Mouse (Mus musculus) embryonic facial prominence, embryonic 13.5 days (tissue): ENCODE measurements at regions not wholly inside any gene's neighbourhood (a gene's known extent, or its start where the extent isn't known, plus 50 kb on each side); places are given as distances from the start of the nearest gene placed in this dataset.
A peak's percentile ranks its signal among the peaks of the same experiment; 100 is the strongest.

ENCODE experiments used
- ATAC-seq: fragments of 200-750 bp; cut with Nextera tagmentation; 2 replicates; pipeline ENCODE4 v1.8.0; 2017; ENCODE audit warnings: low read depth; ENCODE audit not compliant: insufficient number of reproducible peaks, insufficient read depth, low FRiP score, low TSS enrichment
- H3K27ac ChIP-seq: fragments of 300-500 bp; sonication (generic); 2 replicates; pipeline ENCODE4 v1.5.1; 2015; ENCODE audit warnings: moderate library complexity, mild to moderate bottlenecking, inconsistent platforms
- H3K27me3 ChIP-seq: fragments of 300-500 bp; sonication (generic); 2 replicates; pipeline ENCODE4 v1.6.1; 2015; ENCODE audit warnings: mild to moderate bottlenecking, inconsistent platforms
- H3K36me3 ChIP-seq: fragments of 300-500 bp; sonication (generic); 2 replicates; pipeline ENCODE4 v1.6.1; 2015; ENCODE audit warnings: mild to moderate bottlenecking, inconsistent platforms
- H3K4me1 ChIP-seq: fragments of 300-500 bp; sonication (generic); 2 replicates; pipeline ENCODE4 v1.6.1; 2015; ENCODE audit warnings: inconsistent platforms
- H3K4me2 ChIP-seq: fragments of 300-500 bp; sonication (generic); 2 replicates; pipeline ENCODE4 v1.6.1; 2015; ENCODE audit warnings: moderate library complexity, mild to moderate bottlenecking, inconsistent platforms
- H3K4me3 ChIP-seq: fragments of 300-500 bp; sonication (generic); 2 replicates; pipeline ENCODE4 v1.5.1; 2015; ENCODE audit warnings: mild to moderate bottlenecking, inconsistent platforms
- H3K9ac ChIP-seq: fragments of 300-500 bp; sonication (generic); 2 replicates; pipeline ENCODE4 v1.6.1; 2015; ENCODE audit warnings: mild to moderate bottlenecking, inconsistent platforms
- H3K9me3 ChIP-seq: fragments of 300-500 bp; sonication (generic); 2 replicates; pipeline ENCODE4 v1.6.1; 2016; ENCODE audit warnings: inconsistent platforms
- WGBS: fragments of 180-500 bp; shearing (Covaris S2); methylation state at CpG from one replicate; pipeline ENCODE4 v1.1.7; 2015; ENCODE audit warnings: mixed read lengths; 5-methylcytosine and 5-hydroxymethylcytosine counted together

DNA sequence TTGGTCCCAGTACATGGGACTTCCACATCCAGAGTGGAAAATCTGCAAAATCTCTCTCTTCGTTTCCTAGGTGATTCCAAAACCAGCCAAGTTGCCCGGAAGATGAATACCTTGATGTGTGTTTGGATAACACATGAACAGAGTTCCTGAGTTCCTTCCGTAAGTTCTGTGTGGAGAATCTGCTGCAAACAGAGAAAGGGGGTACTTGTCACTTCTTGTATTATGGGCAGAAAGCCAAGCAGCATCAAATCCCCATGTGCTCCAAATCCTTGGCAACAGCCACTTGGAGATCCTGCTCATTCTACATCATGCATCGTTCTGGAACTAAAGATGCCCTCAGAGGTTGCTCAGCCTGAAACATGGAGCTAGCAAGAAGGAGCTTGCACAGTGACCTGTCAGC is 111.1 kb upstream of the Irx5 start:
- Histone ChIP-seq H3K27me3 (peaks cover 20% of the 10 kb centered on the region), H3K27ac (no peak overlapping the region), H3K4me2 (no peak overlapping the region), H3K9me3 (no peaks in the 10 kb centered on the region), H3K4me3 (no peak overlapping the region), H3K36me3 (no peaks in the 10 kb centered on the region), H3K4me1 (peaks cover 4% of the 10 kb centered on the region; the same call in 1 of the 2 replicates), H3K9ac (no peak overlapping the region)
- 73% methylated on average over 4 of the region's 4 CpGs for WGBS
- ATAC-seq: no peak

- no peak for ATAC-seq
- H3K4me2 ChIP-seq: peak overlapping the region; percentile 30; the same call in 1 of the 2 replicates
- no peak overlapping the region for H3K9ac ChIP-seq
- peaks cover 15% of the 10 kb centered on the region for H3K27me3 ChIP-seq
- WGBS: 21% methylated on average over 13 of the region's 13 CpGs
- H3K27ac ChIP-seq: no peak overlapping the region
- peaks cover 13% of the 10 kb centered on the region for H3K4me1 ChIP-seq
- H3K4me3 ChIP-seq: no peak overlapping the region
- H3K36me3 ChIP-seq: no peaks in the 10 kb centered on the region
- H3K9me3 ChIP-seq: no peaks in the 10 kb centered on the region
Measured at GRCm38 (mm10) chr8:92240686-92241275, 116.6 kb upstream of the Irx5 start.

DNA sequence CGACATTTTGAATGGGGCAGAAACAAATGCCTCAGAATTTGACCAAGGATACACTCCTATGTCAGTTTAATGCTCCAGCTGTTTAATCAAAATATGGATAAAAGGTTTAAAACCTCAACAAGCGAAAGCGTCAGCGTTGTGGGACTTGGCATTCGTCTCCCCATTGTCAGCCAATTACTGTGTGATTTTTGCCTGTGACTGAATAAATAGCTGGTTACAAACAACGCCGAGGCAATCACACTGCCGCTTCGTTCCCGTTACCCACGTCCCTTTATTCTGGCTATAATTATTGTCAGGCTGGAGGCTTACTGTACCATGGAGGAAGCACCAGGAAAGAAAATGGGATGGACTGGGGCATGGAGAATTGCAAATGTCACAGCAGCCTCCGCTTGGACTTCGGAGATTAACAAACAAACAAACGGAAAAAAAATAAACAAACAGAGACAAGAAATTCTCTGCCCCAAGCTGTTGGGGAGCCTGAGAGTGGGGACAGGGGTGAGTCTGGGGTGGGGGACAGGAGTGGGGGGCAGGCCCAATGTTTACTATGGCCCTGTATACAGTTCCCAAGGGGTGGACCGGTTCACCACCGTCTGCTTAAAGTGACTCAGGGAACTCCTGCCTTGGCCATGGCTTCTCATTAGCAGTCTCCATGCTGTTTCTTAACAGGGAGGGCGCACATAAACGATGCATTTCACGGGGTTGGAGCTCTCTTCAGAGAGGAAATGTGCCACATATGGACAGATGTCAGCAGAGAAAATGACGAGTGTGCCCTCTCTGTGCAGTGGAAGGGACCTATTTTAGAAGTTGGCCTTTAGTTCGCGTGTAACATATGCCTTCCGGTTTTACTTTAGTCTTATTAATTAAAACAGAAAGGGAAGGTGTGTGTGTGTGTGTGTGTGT is 125.8 kb upstream of the Irx5 start:
- Histone ChIP-seq H3K27ac (no peak overlapping the region), H3K4me1 (peaks cover 8% of the 10 kb centered on the region; the same call in 1 of the 2 replicates), H3K36me3 (no peaks in the 10 kb centered on the region), H3K4me3 (no peak overlapping the region), H3K4me2 (peak overlapping the region; percentile 10; the same call in 1 of the 2 replicates), H3K9me3 (no peaks in the 10 kb centered on the region), H3K9ac (no peak overlapping the region), H3K27me3 (no peaks in the 10 kb centered on the region)
- 57% methylated on average over 23 of the region's 23 CpGs for WGBS
- no peak for ATAC-seq

GRCm38 (mm10) chr8:92229526-92229925 is 127.9 kb upstream of the Irx5 start:
- no peak overlapping the region for H3K9ac ChIP-seq
- peaks cover 8% of the 10 kb centered on the region; the same call in 1 of the 2 replicates for H3K4me1 ChIP-seq
- WGBS: 86% methylated on average over 2 of the region's 2 CpGs
- H3K27me3 ChIP-seq: no peaks in the 10 kb centered on the region
- peaks cover 4% of the 10 kb centered on the region; the same call in 1 of the 2 replicates for H3K9me3 ChIP-seq
- no peak overlapping the region for H3K4me3 ChIP-seq
- no peaks in the 10 kb centered on the region for H3K36me3 ChIP-seq
- no peak overlapping the region for H3K27ac ChIP-seq
- no peak overlapping the region for H3K4me2 ChIP-seq
- ATAC-seq: no peak

DNA sequence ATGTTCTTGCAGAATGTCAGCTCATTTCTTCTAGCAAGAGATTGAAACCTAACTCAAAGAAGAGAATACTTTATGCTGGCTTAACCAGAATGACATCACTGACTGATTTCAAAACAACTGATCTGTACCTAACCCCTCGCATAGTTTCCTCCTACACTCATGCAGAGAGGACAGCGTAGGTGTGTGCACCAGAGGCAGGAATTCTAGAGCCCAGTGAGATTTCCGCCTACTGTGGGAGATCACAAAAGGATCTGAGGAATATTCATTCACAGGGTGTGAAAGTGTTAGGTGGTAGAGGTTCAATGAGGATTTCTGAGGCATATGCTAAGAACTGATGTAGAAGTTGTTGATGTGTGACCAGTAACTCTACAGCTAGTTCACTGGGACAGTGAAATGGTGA is 132.5 kb upstream of the Irx5 start:
- no peaks in the 10 kb centered on the region for H3K36me3 ChIP-seq
- no peak overlapping the region for H3K27ac ChIP-seq
- WGBS: 95% methylated on average over 3 of the region's 3 CpGs
- no peaks in the 10 kb centered on the region for H3K27me3 ChIP-seq
- no peak overlapping the region for H3K4me3 ChIP-seq
- H3K4me1 ChIP-seq: no peaks in the 10 kb centered on the region
- ATAC-seq: no peak
- no peak overlapping the region for H3K4me2 ChIP-seq
- H3K9ac ChIP-seq: no peak overlapping the region
- peaks cover 4% of the 10 kb centered on the region; the same call in 1 of the 2 replicates for H3K9me3 ChIP-seq

DNA sequence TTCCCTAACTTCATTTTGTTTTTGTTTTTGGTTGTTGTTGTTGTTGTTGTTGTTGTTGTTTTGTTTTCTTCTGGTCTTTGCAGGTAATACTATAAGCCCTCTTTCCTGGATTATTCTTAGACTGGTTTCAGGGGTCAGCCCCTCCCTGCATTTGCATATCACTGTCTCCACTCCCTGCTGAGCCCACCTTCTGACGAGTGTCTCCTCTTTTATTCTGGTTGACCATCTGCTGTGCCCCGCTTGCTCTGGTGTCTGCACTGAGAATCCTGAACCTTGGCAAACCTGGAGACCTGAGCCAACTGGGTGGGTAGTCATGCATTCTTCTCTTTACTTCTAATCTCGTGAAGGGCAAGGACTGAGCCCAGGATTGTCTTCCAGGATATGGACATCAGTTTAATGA is 134.4 kb upstream of the Irx5 start:
- peaks cover 4% of the 10 kb centered on the region; the same call in 1 of the 2 replicates for H3K9me3 ChIP-seq
- WGBS: 65% methylated on average over 3 of the region's 3 CpGs
- no peak for ATAC-seq
- H3K4me3 ChIP-seq: no peak overlapping the region
- H3K27ac ChIP-seq: no peak overlapping the region
- no peaks in the 10 kb centered on the region for H3K36me3 ChIP-seq
- no peak overlapping the region for H3K4me2 ChIP-seq
- no peak overlapping the region for H3K9ac ChIP-seq
- H3K27me3 ChIP-seq: no peaks in the 10 kb centered on the region
- no peaks in the 10 kb centered on the region for H3K4me1 ChIP-seq

- no peaks in the 10 kb centered on the region for H3K36me3 ChIP-seq
- H3K27ac ChIP-seq: no peak overlapping the region
- no peak for ATAC-seq
- no peak overlapping the region for H3K9ac ChIP-seq
- no peak overlapping the region for H3K4me3 ChIP-seq
- 49% methylated on average over 9 of the region's 9 CpGs for WGBS
- no peaks in the 10 kb centered on the region for H3K27me3 ChIP-seq
- no peaks in the 10 kb centered on the region for H3K9me3 ChIP-seq
- no peak overlapping the region for H3K4me2 ChIP-seq
- 0 out of 2 replicates have a peak, but pooled peaks cover 4% of the 10 kb centered on the region for H3K4me1 ChIP-seq
Measured at GRCm38 (mm10) chr8:92219181-92219890, 138.1 kb upstream of the Irx5 start.

- H3K27me3 ChIP-seq: 0 out of 2 replicates have a peak, but pooled peaks cover 3% of the 10 kb centered on the region
- no peak for ATAC-seq
Measured at GRCm38 (mm10) chr8:92217521-92217920, 139.9 kb upstream of the Irx5 start.

GRCm38 (mm10) chr8:92216176-92216575 is 141.2 kb upstream of the Irx5 start:
- no peak for ATAC-seq
- Histone ChIP-seq H3K4me1 (0 out of 2 replicates have a peak, but pooled peaks cover 4% of the 10 kb centered on the region), H3K9ac (no peak overlapping the region), H3K36me3 (no peaks in the 10 kb centered on the region), H3K4me3 (no peak overlapping the region), H3K27me3 (0 out of 2 replicates have a peak, but pooled peaks cover 3% of the 10 kb centered on the region), H3K4me2 (no peak overlapping the region), H3K27ac (no peak overlapping the region), H3K9me3 (no peaks in the 10 kb centered on the region)
- 7% methylated on average over 5 of the region's 5 CpGs for WGBS

More at GRCm38 (mm10) chr8:92217521-92217920, 139.9 kb upstream of the Irx5 start:
- Histone ChIP-seq H3K4me1 (0 out of 2 replicates have a peak, but pooled peaks cover 4% of the 10 kb centered on the region), H3K9ac (no peak overlapping the region), H3K9me3 (no peaks in the 10 kb centered on the region), H3K4me2 (no peak overlapping the region), H3K27ac (no peak overlapping the region), H3K36me3 (no peaks in the 10 kb centered on the region), H3K4me3 (no peak overlapping the region)
- WGBS: 78% methylated on average over 2 of the region's 2 CpGs

GRCm38 (mm10) chr8:92212786-92213535 is 144.5 kb upstream of the Irx5 start:
- Histone ChIP-seq H3K27ac (no peak overlapping the region), H3K27me3 (0 out of 2 replicates have a peak, but pooled peaks cover 3% of the 10 kb centered on the region), H3K4me2 (no peak overlapping the region), H3K36me3 (no peaks in the 10 kb centered on the region), H3K4me3 (no peak overlapping the region), H3K9ac (no peak overlapping the region), H3K9me3 (no peaks in the 10 kb centered on the region), H3K4me1 (peaks cover 13% of the 10 kb centered on the region)
- no peak for ATAC-seq
- 69% methylated on average over 14 of the region's 14 CpGs for WGBS

- Histone ChIP-seq H3K4me1 (peaks cover 22% of the 10 kb centered on the region), H3K4me3 (no peak overlapping the region), H3K4me2 (no peak overlapping the region), H3K27me3 (peaks cover 9% of the 10 kb centered on the region; the same call in 1 of the 2 replicates), H3K9me3 (no peaks in the 10 kb centered on the region), H3K36me3 (no peaks in the 10 kb centered on the region), H3K9ac (no peak overlapping the region), H3K27ac (no peak overlapping the region)
- WGBS: 72% methylated on average over 5 of the region's 5 CpGs
- no peak for ATAC-seq
Measured at GRCm38 (mm10) chr8:92209081-92209480, 148.3 kb upstream of the Irx5 start.
